Mouse (Mus musculus) T-helper 17 cell (primary cell): ENCODE measurements at regions not wholly inside any gene's neighbourhood (a gene's known extent, or its start where the extent isn't known, plus 50 kb on each side); places are given as distances from the start of the nearest gene placed in this dataset.

Experiments
- in situ Hi-C, 2 experiments: fragments of 300-600 bp; cut with MboI, MseI; formaldehyde crosslinking; loops; 1 replicate in 1 of 2; 2 replicates in 1 of 2; pipeline ENCODE4 v1.15.1; 2025; ENCODE audit warnings: high pct_unique_total_duplicates in 2 of 2

DNA sequence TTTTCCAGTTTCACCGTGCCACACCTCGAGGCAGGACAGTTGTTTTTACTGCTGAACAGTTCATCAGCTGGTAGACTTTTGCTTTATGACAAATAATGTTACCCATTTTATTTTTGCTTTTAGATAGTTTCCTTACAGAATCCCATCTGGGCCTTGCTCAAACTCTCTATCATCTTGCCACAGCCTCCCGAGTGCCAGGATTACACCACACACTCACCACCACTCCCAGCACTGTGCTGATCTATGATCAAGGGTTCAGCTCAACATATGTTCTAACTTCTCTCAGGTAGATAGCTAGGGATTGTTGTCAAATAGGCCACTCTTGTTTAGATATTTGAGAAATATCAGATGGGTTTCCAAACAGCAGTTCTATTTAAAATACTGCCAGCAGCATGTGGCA, 160.5 kb upstream of the Six2 start:
- in situ Hi-C loops = no loop called here

DNA sequence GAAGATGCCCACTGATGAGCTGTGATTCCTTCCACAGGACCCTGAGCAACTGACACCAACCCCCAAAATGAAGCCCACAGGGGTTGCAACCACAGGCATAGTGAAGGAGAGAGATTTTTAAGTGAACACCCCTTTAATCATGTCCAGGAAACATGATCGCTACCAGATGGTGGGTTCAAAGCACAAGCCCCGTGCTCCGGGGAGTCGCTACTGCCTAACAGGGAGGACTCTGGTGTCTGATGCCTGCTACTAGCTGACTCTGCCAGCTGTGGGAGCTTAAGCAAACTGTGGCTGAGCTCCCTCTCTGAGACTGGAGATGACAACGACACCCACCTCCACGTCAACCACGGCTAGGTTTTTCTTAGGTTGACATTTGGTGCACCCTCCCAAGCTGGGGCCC, 159.7 kb upstream of the Six2 start:
- in situ Hi-C loops = no loop called here

DNA sequence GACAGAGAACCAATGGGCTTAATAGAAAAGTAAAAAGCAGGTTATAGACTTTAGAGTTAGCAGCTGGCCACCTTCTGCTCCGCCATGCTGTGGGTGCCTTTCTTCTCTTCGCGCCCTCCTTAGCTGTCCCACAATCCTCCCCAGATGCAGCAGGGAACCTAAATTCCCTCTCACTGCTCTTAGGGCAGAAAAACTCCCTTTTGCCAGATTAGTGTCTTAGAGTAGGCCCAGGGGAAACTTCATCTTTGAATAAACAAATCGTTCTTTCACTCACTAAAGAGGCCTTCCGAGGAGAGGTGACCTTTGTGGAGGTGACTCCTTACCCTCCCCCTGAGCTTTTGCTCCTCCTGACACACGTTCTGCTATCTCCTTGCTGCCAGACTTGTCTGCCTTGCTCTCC, 157.0 kb upstream of the Six2 start:
- in situ Hi-C loops = no loop called here

DNA sequence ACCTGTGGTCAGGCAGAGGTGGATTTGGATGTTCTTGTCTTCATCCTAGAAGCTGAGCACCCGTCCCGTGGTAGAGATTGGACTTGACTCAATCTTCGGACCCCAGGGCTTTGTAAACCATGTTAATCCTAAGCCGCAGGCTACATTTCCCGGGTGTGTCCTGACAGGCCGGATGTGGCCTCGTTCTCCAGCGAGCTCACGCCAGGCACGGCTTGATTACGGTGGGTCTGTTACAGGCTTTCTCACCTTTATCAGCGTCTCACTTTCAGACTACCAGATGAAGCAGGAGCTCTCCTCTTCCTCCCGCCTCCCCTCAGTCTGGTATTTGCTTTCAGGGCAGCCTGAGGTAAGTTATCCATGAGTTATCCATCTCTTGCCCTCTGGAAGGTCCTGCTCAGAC, 156.4 kb upstream of the Six2 start:
- in situ Hi-C loops = no loop called here

DNA sequence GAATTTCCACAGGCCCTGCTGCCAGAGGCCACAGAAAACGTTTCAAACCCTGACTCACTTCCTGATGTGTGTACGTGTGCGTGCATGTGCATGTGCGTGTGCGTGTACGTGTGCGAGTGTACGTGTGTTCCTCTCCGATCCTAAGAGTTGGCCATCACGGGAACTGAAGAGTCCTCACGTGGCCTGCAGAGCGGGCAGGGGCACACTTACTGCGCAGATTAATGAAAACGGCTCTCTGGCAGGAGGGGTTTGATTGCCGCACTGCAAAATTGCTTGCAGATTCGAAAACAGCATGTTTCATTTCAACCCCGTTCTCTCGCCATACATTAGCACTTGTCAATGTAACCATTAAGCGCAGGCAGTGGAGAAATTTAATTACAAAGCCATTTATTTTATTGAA, 135.0 kb upstream of the Six2 start:
- in situ Hi-C loops = no loop called here

DNA sequence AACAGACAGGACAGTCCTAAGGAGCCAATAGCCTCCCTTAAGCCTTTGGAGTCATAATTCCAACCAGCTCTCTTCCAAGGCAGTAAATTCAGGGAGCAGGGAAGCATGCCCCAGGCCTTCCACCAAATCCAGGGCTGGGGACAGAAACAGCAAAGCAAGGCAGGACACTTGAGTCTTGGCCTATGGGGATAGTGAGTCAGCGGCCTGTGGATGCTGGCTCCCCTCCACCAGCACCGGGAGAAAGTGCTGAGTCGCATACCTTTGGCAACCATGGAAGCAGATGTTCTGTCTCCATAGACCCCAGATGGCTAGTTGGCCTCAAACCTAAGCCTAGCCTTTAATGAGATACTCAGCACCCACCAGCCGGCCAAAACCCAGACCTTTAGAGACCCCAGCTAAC, 133.8 kb upstream of the Six2 start:
- in situ Hi-C loops = no loop called here

DNA sequence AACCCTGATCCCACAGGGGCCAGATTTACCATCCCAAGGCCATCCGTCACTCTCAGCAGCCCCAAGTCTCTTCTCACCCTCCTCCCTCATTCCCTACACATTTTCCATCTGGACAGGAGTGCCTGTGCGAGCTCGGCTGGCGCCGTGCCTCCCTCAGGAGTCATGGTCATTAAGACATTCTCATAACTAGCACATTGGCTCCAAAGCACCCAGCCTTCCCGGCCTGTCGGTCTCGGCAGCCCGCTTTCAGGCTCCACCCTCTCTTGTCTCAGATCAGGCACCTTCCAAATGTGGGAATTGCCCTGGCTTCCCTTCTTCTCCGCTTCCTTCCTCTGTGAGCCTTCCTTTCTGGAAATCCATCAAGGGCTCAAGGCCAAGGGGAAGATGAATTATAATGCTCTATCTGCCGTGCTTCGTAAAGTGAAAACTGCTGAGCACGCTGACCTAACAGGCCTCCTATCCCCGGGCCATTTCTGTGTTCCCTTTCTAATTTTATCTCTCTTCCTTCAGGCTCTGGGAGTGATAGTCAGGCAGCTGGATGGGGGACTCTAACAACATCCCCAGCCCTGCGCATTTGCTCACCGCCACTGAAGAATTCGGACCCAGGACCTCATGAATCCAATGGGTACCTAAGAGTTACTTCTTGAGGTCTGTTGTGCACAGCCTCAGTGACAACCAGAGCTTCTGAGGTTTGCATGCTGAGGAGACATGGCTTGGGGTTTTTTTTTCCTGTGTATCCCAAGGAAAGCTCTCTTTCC, 130.2 kb upstream of the Six2 start:
- in situ Hi-C loops = no loop called here

DNA sequence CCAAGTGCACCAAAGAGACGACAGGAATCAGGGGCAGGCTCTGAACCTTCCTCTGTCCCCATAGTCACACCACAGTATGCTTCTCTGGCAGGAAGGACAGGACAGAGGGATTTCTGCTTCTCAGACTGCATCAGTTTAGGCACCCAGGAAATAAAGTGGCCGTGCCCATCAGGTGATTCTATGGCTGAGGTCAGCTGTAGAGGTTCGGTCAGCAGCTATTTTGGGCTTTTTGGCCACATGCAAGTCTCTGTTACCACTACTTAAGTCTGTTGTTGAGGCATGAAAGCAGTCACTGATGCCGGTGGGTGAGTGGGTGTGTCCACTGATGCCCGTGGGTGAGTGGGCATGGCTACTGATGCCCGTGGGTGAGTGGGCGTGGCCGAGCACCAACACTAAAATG, 128.4 kb upstream of the Six2 start:
- in situ Hi-C loops = no loop called here

GRCm38 (mm10) chr17:85816056-85816455, 128.0 kb upstream of the Six2 start:
- in situ Hi-C loops = no loop called here

- in situ Hi-C loops = no loop called here
Observed at GRCm38 (mm10) chr17:85808580-85808979, 120.5 kb upstream of the Six2 start.

- in situ Hi-C loops = no loop called here
Observed at GRCm38 (mm10) chr17:85805726-85806359, 117.8 kb upstream of the Six2 start.

DNA sequence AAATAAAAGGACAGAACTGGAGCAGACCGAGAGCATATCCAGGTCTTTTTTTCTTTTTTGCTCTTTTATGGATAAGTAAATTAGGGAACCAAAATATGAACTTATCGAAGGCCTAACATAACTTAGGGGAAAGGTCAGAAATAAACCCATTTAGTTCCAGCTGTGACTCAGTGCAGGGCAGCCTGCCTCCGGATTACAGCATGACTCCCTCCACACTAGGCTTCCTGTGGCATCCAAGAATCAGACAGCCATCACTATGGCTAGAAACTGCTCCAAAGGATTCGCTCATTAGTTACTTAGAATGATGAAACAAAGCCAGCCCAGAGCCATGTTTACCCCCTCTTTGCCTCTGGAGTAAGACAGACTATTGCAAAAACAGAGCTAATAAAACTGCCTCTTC, 116.6 kb upstream of the Six2 start:
- in situ Hi-C loops = no loop called here

GRCm38 (mm10) chr17:85801734-85802133, 113.7 kb upstream of the Six2 start:
- in situ Hi-C loops = no loop called here

- in situ Hi-C loops = no loop called here
Observed at GRCm38 (mm10) chr17:85801079-85801605, 113.1 kb upstream of the Six2 start.

DNA sequence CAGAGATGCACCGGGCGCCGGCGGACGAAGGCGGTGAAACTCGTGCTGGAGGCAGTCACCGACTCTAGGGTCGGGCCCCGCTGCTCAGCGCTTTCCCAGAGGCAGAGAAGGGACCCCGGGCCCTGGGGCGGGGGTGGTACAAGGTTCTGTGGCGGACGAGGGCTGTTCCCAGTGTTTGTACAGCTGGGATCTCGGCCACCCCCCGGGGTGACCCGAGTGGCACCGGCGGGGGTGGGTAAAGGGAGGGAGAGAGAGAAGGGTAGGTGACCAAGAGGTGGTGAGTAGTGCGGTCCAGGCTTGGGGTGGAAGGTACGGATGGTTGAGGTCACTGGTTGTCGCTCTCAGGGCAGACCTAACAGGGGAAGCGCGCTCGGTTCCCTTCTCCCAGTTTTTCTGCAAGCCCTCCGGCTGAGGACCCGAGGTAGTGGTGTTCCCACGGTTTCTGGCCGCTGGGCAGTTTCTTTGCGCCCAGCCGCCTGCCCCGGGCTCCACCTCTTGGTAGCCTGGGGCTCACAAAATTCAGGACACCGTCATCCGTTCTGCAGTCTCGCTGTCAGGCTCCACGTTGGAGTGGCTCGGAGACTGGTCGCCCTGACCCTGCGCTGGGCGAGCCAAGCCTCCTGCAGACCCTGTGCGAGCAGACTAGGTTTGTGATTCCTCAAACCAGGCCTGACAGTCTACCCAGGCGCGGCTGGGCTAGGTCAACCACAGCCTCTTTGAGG, 112.4 kb upstream of the Six2 start:
- in situ Hi-C loops = no loop called here

- in situ Hi-C loops = no loop called here
Observed at GRCm38 (mm10) chr17:85799865-85800356, 111.8 kb upstream of the Six2 start.

DNA sequence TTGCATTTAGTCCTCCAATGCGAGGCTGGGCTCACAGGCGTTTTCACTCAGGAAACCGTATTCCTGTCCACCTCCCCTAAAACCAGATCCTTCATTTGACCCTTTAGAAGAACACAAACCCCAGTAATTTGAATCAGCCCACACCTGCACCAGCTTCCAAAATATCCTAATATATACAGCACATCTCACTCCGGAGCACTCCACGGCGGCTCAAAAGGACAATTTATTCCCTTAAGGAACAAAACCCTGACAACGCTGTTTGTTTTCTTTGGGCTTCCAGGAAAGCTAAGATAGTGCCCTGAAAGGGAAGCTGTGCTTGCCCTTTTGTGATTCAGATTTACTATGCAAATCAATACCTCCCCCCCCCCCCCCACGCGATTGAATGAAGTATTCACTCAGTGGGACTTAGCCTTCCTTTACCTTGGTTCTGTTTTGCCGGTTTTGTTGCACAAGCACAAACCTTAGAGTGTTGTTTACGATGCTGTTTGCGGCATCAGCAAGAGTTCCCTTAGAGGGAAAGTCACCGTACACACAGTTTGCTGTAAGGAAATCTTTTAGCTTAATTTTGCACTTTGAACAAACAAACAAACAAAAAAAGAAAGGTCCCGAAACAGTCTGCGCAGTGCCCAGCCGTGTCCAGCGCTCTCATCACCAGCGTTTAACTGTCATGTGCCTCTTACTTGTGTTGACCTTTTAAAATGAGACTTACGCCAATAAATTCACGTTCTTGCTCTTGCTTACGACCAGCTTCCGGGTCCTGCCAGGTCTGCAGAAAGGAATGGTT, 111.2 kb upstream of the Six2 start:
- in situ Hi-C loops = no loop called here

GRCm38 (mm10) chr17:85797755-85798154, 109.7 kb upstream of the Six2 start:
- in situ Hi-C loops = no loop called here

- in situ Hi-C loops = no loop called here
Observed at GRCm38 (mm10) chr17:85795820-85796219, 107.7 kb upstream of the Six2 start.

DNA sequence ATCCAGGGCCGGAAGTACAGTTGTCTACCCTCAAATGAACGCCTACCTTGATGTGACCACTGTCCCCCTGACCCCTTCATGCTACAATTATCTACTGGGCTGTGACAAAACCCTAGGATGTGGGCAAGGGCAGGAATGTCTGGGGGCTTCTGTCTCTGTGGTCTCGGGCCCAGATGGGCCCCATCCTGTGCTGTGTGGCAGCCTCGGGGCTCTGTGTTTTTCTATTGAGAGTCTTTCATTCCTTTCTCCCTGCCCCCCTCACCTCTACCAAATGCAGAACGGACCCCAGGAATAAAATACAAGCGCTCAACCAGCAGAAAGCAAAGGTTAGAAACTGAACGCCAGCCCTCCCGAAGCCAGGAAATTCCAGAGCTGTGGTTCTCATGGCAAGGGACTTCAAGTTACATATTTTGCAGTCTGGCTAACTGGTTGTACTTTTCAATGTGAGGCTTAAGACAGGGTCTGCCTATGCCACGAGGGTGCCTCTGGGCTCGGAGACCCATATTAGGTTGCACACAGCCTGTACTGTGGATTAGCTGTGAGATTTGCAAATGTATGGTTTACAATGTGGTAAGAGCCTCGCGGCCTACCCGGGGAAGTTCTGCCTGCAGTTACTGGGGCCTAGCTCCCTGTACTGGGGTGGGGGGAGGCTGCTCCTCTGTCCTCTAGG, 97.7 kb upstream of the Six2 start:
- in situ Hi-C loops = no loop called here

GRCm38 (mm10) chr17:85780477-85780876, 92.4 kb upstream of the Six2 start:
- in situ Hi-C loops = loop anchor here in 1 of 2 experiments (5.0 kb wide), 1 partner anchor 77 kb away; no protein-coding TSS in a partner anchor
